Mouse (Mus musculus) large intestine, adult 2 months (tissue): ENCODE data around the gene Bax. TPM values are rescaled to one million over a fixed set of nuclear protein-coding genes. Genes with fewer than 3 reads are reported as not detected.

Experiments used
- DNase-seq: peaks from one replicate; pipeline ENCODE4 v3.0.0-alpha.2; 2012; ENCODE audit warnings: low read depth, low spot score
- WGBS: fragments of 180-500 bp; shearing (Covaris S2); methylation state at CpG from one replicate; pipeline ENCODE4 v1.1.7; 2018; 5-methylcytosine and 5-hydroxymethylcytosine counted together
- polyA plus RNA-seq: library from polyadenylated mRNA; depleted of rRNA; stranded (reverse); fragments of >200 nt; gene quantifications from 2 replicates; pipeline ENCODE4 v1.2.3, GENCODE M21; 2012; rRNA removed

Gene Bax
- polyA plus RNA-seq, 1 experiment: 106 TPM

DNA sequence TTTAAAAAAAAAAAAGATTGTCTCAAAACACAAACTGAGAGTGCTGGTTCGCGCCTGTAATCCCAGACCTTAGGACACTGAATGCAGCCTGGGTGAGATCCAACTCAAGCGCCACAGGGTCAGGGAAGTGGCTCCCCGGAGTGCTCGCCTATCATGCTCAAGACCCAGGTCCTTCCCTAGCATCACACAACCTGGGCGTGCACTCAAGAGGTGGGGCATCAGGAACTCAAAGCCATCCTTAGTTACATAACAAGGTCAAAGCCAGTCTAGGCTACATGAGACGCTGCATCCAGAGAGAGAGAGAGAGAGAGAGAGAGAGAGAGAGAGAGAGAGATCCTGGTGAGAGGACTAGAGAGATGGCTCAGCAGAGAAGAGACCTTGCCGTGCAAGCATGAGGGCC lies 40.1 kb downstream of the Bax start:
- WGBS: 77% methylated on average over 8 of the region's 8 CpGs

DNA sequence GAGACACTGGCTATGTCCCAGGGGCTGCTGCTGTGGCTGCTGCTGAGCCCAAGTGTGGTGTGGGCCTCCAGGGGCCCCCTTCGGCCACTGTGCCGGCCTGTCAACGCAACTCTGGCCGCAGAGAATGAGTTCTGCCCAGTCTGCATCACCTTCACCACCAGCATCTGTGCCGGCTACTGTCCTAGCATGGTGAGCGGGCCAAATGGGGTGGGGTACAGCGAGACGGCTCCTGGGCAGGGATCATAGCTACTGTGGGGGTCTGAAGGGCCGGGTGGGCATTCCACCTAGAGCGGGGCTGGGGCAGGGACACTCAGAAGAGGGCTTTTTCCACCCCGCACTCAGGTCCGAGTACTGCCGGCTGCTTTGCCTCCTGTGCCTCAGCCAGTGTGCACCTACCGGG lies 45.5 kb downstream of the Bax start:
- no peak for DNase-seq
- 96% methylated on average over 14 of the region's 14 CpGs for WGBS

More for the DNA sequence above, 40.1 kb downstream of the Bax start:
- no peak for DNase-seq

DNA sequence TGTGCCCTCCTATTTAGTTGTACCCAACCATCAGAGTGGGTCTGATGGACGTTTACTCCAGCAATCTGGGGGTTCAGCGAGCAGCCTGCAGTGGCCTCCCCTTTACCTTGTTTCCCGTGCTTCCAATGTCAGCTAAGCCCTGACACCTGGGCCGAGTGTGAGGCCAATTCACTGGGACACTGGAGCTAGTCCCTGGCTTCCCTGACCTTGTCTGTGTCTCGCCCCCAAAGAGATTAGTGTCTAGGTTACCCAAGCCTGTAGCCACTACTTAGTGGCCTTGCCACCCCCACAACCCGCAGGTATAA lies 46.1 kb downstream of the Bax start, which contains the start of gene Lhb:
Lhb (plus strand) TSS at position 206 of the 305 bp plus-strand sequence.
- 46% methylated on average over 6 of the region's 6 CpGs for WGBS
- no peak for DNase-seq

DNA sequence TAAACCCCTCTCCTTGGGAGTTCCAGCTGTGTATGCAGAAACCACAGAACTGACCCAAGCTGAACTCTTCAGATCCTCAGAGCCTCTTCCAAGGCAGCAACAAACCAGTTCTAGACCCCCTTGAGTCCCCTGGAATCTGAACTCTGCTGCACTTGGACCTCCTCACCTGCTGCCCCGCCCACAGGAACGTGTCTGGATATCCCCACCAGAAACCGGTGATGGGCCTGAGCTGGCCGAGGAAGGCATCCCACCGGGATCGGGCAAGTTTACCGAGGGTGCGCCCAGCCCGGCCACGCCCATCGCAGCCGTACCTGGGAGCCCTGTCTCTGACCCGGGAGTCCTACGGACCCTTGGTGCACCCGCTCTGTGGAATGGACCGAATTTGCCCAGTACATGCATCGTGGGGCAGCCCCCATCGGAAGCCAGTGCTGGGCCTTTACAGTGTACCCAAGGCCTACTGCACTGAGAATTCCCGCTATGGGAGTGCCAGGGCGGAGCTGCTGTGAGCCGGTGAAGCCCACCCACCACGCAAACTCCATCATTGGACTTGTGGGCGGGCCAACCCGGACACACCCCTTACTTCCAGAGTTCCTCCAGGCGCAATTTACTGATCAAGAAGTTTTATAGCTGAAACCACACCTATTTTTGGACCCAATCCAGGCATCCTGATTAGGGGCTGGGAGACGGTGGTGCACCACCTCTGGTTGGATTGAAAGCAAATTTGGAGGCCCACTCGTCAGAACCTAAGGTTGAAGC lies 46.7 kb downstream of the Bax start:
- DNase-seq: no peak
- WGBS: 14% methylated on average over 27 of the region's 27 CpGs

DNA sequence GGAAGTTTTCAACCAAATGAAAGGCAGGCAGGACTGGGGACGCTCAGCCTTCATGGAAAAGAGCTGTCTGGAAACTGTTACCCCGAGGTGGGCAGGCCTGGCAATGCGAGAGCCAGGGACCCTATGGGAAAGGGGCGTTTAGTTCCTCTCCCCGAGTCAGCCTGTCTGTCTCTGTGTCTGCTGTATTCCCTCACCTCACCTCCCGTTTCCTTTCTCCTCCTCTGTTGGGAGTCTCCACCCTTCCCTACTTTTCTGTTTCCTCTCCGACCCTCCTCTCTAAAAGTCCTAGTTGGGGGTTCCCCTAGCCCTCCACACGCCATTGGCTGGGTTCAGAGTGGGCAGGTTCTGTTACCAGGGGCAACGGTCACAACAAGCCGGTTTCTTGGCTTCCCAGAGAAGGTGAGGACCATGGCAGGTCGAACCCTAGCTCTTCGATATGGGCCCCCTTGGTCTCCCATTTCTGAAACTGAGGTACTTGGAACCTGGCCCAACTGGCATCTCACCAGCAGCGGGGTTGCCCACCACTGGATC lies 48.7 kb downstream of the Bax start:
- no peak for DNase-seq
- WGBS: 14% methylated on average over 13 of the region's 13 CpGs

DNA sequence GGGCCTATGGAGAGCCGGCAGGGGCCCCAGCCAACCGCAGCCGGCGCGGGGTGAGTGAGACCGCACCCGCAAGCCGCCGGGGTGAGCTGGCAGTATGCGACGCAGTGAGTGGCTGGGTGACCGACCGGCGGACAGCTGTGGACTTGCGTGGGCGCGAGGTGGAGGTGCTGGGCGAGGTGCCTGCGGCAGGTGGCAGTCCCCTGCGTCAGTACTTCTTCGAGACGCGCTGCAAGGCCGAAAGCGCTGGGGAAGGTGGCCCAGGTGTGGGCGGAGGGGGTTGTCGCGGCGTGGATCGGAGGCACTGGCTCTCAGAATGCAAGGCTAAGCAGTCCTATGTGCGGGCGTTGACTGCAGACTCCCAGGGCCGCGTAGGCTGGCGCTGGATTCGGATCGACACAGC lies 51.1 kb downstream of the Bax start:
- DNase-seq: no peak
- 23% methylated on average over 37 of the region's 37 CpGs for WGBS

DNA sequence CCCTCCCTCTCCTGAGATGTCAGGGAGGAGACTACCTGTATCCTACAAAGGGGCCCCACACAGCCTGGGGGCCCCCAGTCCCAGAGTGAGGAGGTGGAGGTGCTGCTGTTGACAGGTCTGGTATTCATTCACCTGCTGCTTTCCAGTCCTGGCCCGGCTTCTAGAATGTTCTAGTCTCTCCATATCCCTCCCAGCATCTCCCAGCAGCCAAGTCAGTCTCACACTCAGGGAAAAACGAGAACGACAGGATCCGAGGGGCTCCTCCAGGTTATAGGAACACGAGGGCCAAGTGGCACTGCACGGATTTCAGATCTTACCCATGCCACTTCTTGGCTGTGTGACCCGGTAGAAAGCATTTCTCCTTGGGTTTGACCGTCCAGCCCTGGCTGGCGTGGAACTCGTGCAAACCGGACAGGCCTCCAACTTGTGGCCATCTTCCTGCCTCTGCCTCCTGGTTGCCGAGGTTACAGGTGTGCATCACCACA lies 51.9 kb downstream of the Bax start:
- DNase-seq: no peak
- WGBS: 47% methylated on average over 12 of the region's 12 CpGs

DNA sequence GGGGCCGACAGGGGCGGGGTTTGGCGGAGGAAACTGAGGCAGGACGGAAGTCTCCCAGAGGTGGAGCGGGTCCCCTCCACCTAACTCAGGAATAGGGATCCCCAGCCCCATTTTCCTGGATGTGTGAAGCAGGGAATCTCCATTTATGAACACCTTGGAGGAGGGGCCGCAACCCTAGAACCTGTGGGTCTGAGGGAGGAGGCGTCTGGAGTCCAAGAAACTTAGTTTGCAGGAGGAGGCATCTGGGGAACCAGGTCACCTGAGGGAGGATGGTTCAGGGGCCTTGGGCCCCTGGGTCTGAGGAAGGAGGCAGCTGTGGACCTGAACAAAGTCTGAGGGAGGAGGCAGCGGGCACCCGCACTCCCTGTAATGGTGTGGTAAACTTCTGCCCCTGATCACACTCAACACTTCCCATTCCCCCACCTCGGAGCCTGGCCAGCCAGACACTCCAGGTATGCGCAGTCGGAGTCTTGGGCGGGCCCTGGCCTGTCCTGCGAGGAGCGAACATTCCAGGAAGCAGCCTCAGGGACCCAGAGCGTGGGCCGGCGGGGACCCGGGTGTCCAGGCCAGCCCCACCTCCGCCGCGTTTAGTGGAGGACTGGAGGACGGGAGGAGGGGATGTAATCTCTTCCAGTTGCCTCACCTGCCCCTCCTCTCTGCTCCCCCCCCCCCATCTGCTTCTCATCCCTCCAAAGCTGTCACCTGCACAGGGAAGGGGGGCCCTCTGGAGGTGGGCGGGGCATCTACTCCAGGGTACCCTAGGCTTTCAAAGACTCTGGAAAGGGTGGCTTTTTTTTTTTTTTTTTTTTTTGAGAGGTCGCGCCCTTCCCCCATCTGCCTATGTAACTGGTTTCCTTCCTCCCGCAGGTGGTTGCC lies 52.6 kb downstream of the Bax start:
- DNase-seq: no peak
- 4% methylated on average over 27 of the region's 27 CpGs for WGBS

DNA sequence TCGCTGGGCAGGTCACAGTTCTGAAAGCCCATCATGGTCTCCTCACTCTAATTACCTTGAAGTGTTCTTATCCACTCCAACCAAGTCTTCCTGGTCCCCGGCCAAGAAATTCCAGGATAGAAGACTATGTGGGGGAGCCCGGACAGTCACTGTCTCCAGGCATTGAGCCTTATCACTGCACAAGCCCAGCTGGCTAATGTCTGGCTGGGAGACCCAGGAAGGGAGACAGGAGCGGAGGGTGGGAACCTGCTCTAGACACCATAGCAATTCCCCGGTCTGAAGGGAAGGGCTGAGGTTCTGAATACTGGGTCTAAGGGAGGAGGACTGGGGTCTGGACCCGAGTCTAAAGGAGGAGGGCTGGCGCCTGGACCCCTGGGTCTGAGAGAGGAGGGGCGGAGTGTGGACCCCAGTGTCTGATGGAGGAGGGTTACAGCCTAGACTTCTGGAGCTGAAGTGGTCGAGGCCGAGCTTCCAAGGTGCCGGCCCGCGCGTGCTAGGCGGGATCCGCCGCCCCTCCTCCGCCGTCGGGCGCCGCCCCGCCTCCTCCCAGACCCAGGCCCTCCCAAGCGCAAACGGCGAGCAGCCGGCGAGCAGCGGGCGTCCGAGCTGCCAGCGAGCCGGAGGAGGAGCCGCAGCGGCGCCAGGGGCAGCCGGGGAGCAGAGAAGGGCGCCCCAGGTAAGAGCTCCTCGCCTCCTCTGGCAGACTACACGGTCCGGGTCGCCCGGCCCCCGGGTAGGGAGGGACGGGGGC lies 53.4 kb downstream of the Bax start, which contains the start of gene Ntf5:
Ntf5 (plus strand) TSS at position 583 of the 751 bp plus-strand sequence.
- DNase-seq: no peak
- 2% methylated on average over 42 of the region's 45 CpGs for WGBS

DNA sequence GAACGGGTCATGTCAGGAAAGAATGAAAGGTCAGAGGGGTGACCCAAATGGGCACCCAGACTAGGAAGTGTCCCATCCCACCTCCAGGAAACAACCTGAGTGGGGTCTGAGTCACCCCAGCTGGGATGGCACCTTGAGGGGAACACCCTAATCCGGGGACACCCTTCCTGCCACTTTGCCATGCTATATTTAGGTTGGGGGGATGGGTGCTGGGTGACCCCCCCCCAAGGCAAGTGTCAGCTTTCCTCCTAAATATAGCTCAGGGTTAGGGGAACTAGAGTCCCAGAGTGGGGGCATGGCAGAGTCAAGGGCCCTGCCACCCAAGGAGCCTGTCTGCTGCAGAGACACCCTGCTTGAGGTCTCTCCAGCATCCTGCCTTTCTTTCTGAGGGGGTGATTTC lies 54.3 kb downstream of the Bax start:
- WGBS: 74% methylated on average over 2 of the region's 2 CpGs
- no peak for DNase-seq

Other genes with a start within 250 kb of the Bax start
- 57.3 and 66.8 TPM in 2 replicates for gene Cd37, start 227.8 kb downstream of the Bax start, polyA plus RNA-seq
- not detected in 2 replicates for gene Slc6a16, start 225.8 kb downstream of the Bax start, polyA plus RNA-seq
- not detected in 2 replicates for gene Slc6a21, start 189.4 kb downstream of the Bax start, polyA plus RNA-seq
- 182 and 185 TPM in 2 replicates for gene Trpm4, start 133.1 kb downstream of the Bax start, polyA plus RNA-seq
- gene Hrc, start 131.6 kb downstream of the Bax start, polyA plus RNA-seq: 0.40 and 0.67 TPM in 2 replicates
- gene Ppfia3, start 99.9 kb downstream of the Bax start, polyA plus RNA-seq: 47.1 and 70.3 TPM in 2 replicates
- 4.5 and 7.9 TPM in 2 replicates for gene Lin7b, start 96.3 kb downstream of the Bax start, polyA plus RNA-seq
- 102 and 165 TPM in 2 replicates for gene Snrnp70, start 71.2 kb downstream of the Bax start, polyA plus RNA-seq
- gene Kcna7, start 61.2 kb downstream of the Bax start, polyA plus RNA-seq: 0.06 TPM in 1 of 2 replicates, not detected in the other
- 0.10 and 0.16 TPM in 2 replicates for gene Ntf5, start 53.2 kb downstream of the Bax start, polyA plus RNA-seq
- gene Lhb, start 46.1 kb downstream of the Bax start, polyA plus RNA-seq: not detected in 2 replicates
- 11.2 and 14.7 TPM in 2 replicates for gene Gys1, start 32.1 kb downstream of the Bax start, polyA plus RNA-seq
- 70.5 and 70.6 TPM in 2 replicates for gene Ruvbl2, start 28.8 kb downstream of the Bax start, polyA plus RNA-seq
- 1,842 and 2,045 TPM in 2 replicates for gene Ftl1, start 7.0 kb downstream of the Bax start, polyA plus RNA-seq
- gene Tulp2, start 15.0 kb upstream of the Bax start, polyA plus RNA-seq: 0.30 TPM in 1 of 2 replicates, not detected in the other
- gene Gm45808, start 19.9 kb upstream of the Bax start, polyA plus RNA-seq: not detected in 2 replicates
- 0.45 and 1.4 TPM in 2 replicates for gene Dhdh, start 21.9 kb upstream of the Bax start, polyA plus RNA-seq
- gene Nucb1, start 43.5 kb upstream of the Bax start, polyA plus RNA-seq: 384 and 422 TPM in 2 replicates
- gene Ppp1r15a, start 59.4 kb upstream of the Bax start, polyA plus RNA-seq: 14.8 and 18.4 TPM in 2 replicates
- gene Plekha4, start 59.4 kb upstream of the Bax start, polyA plus RNA-seq: 4.0 and 4.6 TPM in 2 replicates
- 0.30 and 0.50 TPM in 2 replicates for gene Hsd17b14, start 88.0 kb upstream of the Bax start, polyA plus RNA-seq
- 33.8 and 40.9 TPM in 2 replicates for gene Bcat2, start 103.3 kb upstream of the Bax start, polyA plus RNA-seq
- 0.25 and 0.29 TPM in 2 replicates for gene Fgf21, start 148.6 kb upstream of the Bax start, polyA plus RNA-seq
- 2.5 and 2.7 TPM in 2 replicates for gene Fut1, start 150.4 kb upstream of the Bax start, polyA plus RNA-seq
- gene Izumo1, start 154.9 kb upstream of the Bax start, polyA plus RNA-seq: 0.07 and 0.25 TPM in 2 replicates
- gene Rasip1, start 160.6 kb upstream of the Bax start, polyA plus RNA-seq: 5.0 and 5.3 TPM in 2 replicates
- gene Mamstr, start 173.1 kb upstream of the Bax start, polyA plus RNA-seq: 0.77 and 1.3 TPM in 2 replicates
- gene Fut2, start 199.5 kb upstream of the Bax start, polyA plus RNA-seq: 11.6 and 64.5 TPM in 2 replicates
- 0.92 and 4.4 TPM in 2 replicates for gene Ntn5, start 217.1 kb upstream of the Bax start, polyA plus RNA-seq
- gene Sec1, start 227.5 kb upstream of the Bax start, polyA plus RNA-seq: 0.10 and 0.63 TPM in 2 replicates
- gene Car11, start 232.9 kb upstream of the Bax start, polyA plus RNA-seq: 2.7 and 3.6 TPM in 2 replicates
- gene Dbp, start 238.2 kb upstream of the Bax start, polyA plus RNA-seq: 6.4 and 7.9 TPM in 2 replicates
- 1,707 and 1,915 TPM in 2 replicates for gene Rpl18, start 248.6 kb upstream of the Bax start, polyA plus RNA-seq